Mouse (Mus musculus) layer of hippocampus, adult 8-10 months (tissue): Measurements from ENCODE around the gene Slc36a4. TPM values are rescaled to one million over a fixed set of nuclear protein-coding genes. Genes with fewer than 3 reads are reported as not detected.

Experiments
- total RNA-seq, 4 experiments: library from RNA; stranded (reverse); gene quantifications; 2 replicates each; pipeline ENCODE4 v1.2.4; 2022

The Slc36a4 gene
- total RNA-seq, 4 experiments from 2014 or later, result 40.4 to 48.4 (median 43.7) TPM

Other genes starting within 250 kb of the Slc36a4 start
- 1 to 10 TPM; 6.6 to 9.6 (median 8.9) TPM for gene Smco4, start 216.3 kb upstream of the Slc36a4 start, total RNA-seq
- 1 to 10 TPM in 1 of 4 experiments, under 1 TPM in 3; 0.58 to 1.7 (median 0.72) TPM for gene Deup1, start 81.8 kb upstream of the Slc36a4 start, total RNA-seq
- not detected for gene Mtnr1b, start 164.8 kb downstream of the Slc36a4 start, total RNA-seq